Mouse (Mus musculus): Measurements from ENCODE around the gene Olfr1497.
"Not testable (repeated sequence)": the region's sequence is repeated elsewhere in the genome, so short reads cannot be mapped to it uniquely, and the experiment has no call there.

Gene Olfr1497

DNA sequence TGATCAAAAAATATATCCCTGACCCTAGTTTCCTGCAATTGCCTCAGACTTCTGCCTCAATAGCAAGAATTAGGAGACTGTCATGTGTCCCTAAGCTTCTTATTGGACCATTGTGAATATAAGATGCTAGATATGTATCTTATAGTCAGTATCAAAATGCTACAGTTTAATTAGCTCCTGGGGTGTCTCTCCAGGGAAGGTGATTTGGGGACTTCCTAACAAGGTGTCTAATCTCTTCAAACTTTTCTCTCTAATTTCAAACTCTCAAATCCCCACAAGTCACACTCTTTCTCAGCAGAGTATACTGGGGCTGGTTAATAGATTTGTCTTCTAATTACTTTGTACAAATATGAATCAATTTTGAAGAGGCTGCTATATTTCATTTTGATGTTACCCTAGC, at the start of gene Olfr1497:
TSS of gene Olfr1497 (minus strand) at position 101 of the 400 bp plus-strand sequence.
- DNase-seq (ENCODE audit: low spot score in 2 of 2): no peak

DNA sequence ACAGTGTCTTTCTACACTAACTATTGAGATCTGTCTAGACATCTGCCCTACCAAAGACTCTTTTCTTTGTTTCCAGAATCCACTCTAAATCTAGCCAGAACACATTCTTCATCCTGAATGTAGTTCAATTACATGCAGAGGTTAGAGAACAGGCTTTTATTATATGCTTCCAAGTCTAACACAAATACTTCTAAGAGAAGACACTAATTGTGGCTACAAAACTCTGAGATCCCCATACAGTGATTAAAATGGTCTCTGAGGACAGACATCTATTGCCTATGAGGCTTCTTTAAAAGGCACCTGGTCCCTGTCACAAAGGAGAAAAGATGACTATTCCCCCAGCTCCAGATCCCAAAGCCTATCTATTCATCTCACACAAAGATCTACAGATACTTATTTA, 32.4 kb upstream of the Olfr1497 start, which contains the start of gene Olfr1500:
TSS of gene Olfr1500 (minus strand) at position 101 of the 400 bp plus-strand sequence.
- no peak for DNase-seq (ENCODE audit: low spot score in 2 of 2)

DNA sequence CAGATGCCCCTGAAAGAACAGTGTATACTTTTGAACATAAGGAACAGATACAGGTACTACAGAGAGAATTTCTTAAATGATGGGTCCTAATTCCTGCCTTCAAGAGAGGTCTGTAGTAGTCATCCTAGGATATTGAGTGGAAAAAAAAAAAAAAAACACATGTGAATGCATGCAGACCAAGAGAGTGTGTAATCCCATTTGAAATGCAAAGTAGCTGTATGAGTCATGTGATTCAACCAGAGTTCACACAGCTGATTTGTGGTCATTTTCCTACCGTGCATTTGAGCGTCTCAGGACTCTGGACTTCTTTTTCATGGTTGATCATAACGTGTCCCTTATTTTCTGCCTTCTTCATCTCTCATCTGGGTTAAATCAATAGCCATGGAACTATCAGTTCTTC, 30.4 kb upstream of the Olfr1497 start:
- no peak for DNase-seq (ENCODE audit: low spot score in 2 of 2)

DNA sequence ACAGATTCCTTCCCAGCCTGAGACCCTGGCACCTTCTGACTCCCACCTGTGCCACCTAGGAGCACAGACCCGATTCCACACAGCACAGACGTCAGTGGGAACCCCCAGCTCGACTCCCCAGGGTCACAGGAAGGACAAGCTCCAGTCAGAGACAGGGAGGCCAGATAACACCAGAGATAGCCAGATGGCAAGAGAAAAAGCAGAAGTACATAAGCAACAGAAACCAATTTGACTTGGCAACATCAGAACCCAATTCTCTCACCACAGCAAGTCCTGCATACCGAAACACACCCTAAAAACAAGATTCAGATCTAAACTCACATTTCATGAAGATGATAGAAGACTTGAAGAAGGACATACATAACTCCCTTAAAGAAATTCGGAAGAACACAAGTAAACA, 22.8 kb upstream of the Olfr1497 start:
- DNase-seq (ENCODE audit: low spot score in 2 of 2): no peak

GRCm38 (mm10) chr19:13819347-13819746, 21.3 kb upstream of the Olfr1497 start, which contains the start of gene Olfr1499:
TSS of gene Olfr1499 (minus strand) at chr19:13819447.
- no peak for DNase-seq (ENCODE audit: low spot score in 2 of 2)

DNA sequence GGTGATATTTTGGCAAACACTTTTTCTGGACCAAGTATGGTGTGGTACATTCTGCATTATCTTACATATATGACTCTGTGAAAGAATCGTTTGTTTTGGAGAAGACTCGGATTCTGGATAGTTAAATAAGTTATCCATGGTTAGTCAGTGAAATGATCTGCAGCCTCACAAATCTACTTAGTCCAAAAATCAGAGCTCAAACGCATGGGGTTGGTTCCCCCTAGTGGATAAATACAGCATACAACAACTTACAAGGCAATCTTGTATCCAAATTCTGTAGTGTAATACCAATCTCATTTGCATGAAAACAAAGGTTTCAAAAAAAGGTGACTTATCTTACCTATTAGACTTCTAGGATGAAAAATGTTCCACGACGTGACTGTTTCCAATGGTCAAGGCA, 20.8 kb upstream of the Olfr1497 start:
- peak in 1 of 2 experiments; percentile 28 for DNase-seq (ENCODE audit: low spot score in 2 of 2)

DNA sequence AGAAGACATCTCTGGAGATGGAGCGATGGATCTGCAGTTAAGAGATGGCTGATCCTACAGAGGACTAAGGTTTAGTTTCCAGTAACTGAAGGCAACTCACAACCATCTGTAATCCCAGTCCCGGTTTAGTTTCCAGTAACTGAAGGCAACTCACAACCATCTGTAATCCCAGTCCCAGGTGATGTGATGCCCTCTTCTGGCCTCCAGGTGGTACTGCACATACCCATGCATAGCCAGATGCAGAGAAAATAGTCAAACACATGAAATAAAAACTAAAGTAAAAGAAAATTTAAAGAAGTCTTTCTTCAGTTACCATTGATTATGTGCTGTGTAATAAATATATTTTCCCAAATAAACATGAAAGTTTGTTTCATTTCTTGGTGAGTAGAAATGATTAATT, 14.8 kb upstream of the Olfr1497 start:
- DNase-seq (ENCODE audit: low spot score in 2 of 2): no peak

- DNase-seq (ENCODE audit: low spot score in 2 of 2): not testable (repeated sequence)
Measured at GRCm38 (mm10) chr19:13805486-13805885, 7.5 kb upstream of the Olfr1497 start.

- DNase-seq (ENCODE audit: low spot score in 2 of 2): no peak
Measured at GRCm38 (mm10) chr19:13777578-13777977, 20.4 kb downstream of the Olfr1497 start, which contains the start of gene Olfr1496. TSS of gene Olfr1496 (plus strand) at chr19:13777878.

DNA sequence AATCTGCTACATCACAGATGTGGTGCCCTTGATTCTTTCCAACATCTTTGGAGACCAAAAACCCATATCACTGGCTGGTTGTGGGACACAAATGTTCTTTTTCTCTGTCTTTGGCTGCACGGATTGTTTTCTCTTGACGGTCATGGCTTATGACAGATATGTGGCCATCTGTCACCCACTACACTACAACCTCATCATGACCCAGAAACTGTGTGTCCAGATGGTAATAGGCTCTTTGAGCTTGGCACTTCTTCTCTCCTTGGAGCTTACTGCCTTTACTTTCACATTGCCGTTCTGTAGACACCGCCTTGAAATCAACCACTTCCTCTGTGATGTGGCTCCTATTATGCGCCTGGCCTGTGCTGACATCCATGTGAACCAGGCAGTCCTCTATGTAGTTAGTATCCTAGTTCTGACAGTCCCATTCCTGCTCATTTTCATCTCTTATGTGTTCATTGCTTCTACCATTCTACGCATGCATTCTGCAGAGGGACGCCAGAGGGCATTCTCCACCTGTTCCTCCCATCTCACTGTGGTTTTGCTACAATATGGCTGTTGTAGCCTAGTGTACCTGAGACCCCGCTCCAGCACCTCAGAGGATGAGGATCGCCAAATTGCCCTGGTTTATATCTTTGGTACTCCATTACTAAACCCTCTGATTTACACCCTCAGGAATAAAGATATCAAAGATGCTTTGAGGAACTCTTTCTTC, 29.3 kb downstream of the Olfr1497 start:
- no peak for DNase-seq (ENCODE audit: low spot score in 2 of 2)

- no peak for DNase-seq (ENCODE audit: low spot score in 2 of 2)
Measured at GRCm38 (mm10) chr19:13764306-13764705, 33.7 kb downstream of the Olfr1497 start, which contains the start of gene Olfr1495. TSS of gene Olfr1495 (plus strand) at chr19:13764606.

GRCm38 (mm10) chr19:13749366-13749765, 48.6 kb downstream of the Olfr1497 start:
- no peak for DNase-seq (ENCODE audit: low spot score in 2 of 2)

Data from frontal cortex, postnatal 36 days (tissue).